Mouse (Mus musculus) cerebellum, adult 9-11 months (tissue): ENCODE measurements around the gene A930018P22Rik.

Experiments
- DNase-seq: peaks from one replicate; pipeline ENCODE4 v3.0.0; 2022

The A930018P22Rik gene

DNA sequence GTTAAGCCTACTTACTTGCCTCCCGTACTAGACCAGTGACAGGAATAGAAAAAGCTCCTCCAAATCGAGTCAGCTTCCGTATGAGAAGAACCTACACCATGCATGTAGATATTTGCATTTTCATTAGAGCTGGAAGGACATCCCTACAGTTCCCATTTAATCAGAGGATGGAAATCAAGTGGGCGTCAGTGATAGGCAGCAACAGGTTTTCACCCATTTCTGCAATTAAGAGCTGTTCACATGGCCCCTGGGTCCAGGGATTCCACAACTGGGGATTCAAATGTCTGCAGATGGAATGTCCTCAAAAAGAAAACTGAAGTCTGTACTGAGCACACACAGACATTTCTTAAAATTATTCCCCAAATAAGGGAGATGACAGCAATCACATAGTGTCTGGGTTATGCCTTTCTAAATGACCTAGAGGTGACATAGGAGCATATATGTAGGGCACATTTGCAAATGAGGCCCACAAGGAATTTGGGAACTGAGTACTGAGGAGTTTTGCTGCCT is 41.5 kb downstream of the A930018P22Rik start:
- DNase-seq, result no peak

DNA sequence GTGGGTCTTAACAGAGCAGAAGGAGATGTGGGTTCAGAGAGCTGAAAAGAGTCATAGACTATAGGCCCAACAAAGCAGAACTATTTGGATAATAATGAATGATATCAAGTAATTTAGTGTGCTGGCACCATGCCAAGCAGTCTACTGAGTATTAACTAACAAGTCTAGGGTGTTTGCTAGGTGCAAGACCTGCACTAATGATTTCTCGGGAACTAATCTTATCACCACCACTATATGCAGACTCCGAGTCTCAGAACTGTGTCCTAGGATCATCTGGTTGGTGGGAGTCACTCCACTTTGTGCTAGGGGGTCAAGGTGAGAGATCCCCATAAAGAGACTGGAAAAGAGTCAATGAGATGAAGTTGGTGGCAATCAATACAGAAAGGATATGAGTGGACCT is 43.1 kb downstream of the A930018P22Rik start:
- DNase-seq, result no peak

DNA sequence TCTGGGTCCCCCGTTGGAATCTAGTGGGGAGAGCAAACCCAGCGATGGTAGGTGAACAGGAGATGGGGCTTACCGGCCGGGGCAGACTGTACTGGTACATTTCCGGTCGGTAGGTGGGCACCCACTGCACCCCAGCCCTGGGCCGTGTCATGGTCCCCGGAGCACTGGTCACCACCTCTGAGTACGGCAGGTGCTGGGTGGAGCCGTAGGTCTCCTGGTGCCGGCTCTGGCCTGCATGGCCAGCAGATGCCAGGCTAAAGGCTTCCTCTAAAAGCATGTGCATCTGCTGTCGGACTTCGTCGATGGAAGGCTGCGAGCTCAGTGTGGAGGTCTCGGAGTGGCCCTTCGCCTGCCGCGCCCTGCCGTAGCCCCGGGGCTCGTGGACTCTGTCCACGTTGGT is 45.2 kb downstream of the A930018P22Rik start:
- no peak for DNase-seq

DNA sequence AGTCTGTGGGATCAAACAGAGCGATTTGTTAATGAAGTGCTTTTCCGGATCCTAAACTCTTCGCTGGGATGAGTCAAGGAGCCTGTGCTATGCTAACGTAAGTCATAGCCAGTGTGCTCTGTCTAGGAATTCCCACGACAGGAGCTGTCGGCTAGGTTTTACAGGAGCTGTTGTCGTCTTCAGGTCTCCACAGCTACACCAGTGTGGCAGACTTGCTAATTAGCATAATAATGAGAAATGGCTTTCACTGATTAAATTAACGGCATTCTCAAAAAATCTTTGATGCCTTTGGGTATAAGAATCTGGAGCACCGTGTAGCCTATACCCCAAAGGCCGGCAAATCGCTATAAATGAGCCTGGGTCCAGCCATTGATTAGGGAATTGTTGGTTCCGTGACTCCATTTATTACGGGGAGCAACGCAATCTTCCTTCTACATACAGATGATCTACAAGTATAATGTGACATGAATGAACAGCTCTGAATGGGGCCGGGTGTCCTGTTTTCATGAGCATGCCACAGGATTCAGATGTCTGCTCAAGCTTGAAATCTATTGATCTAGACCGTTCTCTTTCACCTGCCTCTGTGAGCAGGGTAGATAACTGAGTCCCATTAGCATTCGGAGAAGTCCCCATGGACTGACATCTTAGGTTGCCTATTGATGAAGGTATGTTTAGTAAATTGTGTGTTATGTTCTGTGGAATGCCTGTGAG is 45.8 kb downstream of the A930018P22Rik start:
- DNase-seq, result no peak

DNA sequence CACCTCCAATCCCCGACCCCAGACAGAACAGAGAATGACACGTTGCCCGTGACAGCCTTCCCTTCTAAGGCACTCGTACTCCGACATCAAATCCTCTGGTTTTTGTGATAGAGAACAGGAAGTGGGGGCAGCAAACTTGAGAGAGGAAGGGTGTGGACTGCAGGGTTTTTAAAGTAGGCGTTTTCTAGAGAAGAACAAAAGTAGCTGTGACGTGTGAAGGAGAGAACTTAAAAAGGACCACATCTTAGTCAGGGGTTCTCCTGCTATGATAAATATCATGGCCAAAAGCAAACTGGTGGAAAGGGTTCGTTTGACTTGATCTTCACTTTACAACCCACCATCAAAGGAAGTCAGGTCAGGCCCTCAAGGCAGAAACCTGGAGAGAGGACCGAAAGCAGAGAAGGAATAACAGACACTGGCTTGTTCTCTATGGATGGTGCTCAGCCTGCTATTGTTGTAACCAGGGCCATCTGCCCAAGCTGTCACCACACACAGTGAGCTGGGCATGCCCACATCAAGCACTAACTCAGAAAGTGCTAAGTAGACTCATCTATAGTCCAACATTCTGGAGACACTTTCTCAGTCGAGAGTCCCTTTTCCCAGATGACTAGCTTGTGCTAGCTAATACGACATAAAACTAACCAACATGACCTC is 50.3 kb downstream of the A930018P22Rik start:
- no peak for DNase-seq

DNA sequence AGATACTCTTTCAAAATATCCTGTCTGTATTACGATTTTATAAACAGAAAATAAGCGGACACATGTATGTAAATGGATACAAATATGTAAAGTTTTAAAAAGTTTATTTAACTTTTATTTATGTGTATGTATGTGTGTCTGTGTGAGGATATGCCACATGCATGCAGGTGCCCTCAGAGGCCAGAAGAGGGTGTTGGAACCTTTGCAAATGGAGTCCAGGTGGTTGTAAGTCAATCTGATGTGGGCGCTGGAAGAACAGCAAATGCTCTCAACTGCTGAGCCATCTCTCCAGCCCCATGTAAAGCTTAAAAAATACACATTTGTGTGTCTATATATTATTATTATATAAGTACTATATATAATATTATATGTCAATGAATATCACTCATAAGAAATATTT is 50.9 kb downstream of the A930018P22Rik start:
- no peak for DNase-seq
